ENCODE assay signal across 9 mouse cellular contexts in the genomic region with DNA sequence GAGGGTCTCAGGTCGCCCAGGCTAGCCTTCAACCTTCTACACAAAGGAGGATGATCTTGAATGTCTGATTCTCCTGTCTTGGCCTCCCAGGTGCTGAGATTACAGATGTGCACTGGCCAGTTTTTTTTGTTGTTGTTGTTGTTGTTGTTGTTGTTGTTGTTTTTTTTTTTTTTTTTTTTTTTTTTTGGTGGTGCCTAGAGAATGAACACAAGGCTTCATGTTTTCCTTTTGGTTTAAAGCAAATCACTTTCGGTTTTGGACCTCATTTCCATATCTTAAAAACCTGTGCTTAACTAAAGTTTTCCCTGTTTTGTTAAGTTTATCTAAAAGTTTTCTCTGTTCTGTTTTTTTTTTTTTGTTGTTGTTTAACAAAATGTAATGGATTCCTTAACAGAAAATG. TPM values are rescaled to one million over a fixed set of nuclear protein-coding genes. Genes with fewer than 3 reads are reported as not detected.
A peak's percentile ranks its signal among the peaks of the same experiment; 100 is the strongest.
DNase-seq lines count a peak whose midpoint lies in the region; ATAC-seq and TF ChIP-seq lines count a peak whose summit lies in the region.
"Had no signal": no experiment of that assay in that cellular context is flagged by ENCODE, and none has a peak within 500 bp of the region (broad histone marks: within the 10 kb centered on the region; RNA-seq: fewer than 3 reads in every experiment).

No protein-coding gene starts in this region.

- 9% methylated on average over 2 of the region's 2 CpGs for WGBS in kidney, embryonic 16.5 days
- WGBS in hindbrain, postnatal 0 days, result 1% methylated on average over 2 of the region's 2 CpGs
- WGBS in midbrain, postnatal 0 days, result 3% methylated on average over 2 of the region's 2 CpGs

- H3K36me3 ChIP-seq in kidney, embryonic 16.5 days (ENCODE audit: insufficient read depth, low read length), result peaks cover 8% of the 10 kb centered on the region
- no peaks in the 10 kb centered on the region for H3K36me3 ChIP-seq in hindbrain, postnatal 0 days (ENCODE audit: insufficient read depth, low read length)
- peaks cover 4% of the 10 kb centered on the region; the same call in 1 of the 2 replicates for H3K36me3 ChIP-seq in midbrain, postnatal 0 days (ENCODE audit: insufficient read depth, low read length)

- H3K9ac ChIP-seq in kidney, embryonic 16.5 days (replicated peaks; ENCODE audit: low read length), result peak overlapping the region; percentile 95
- peak overlapping the region; percentile 87 for H3K9ac ChIP-seq in hindbrain, postnatal 0 days (replicated peaks; ENCODE audit: low read length)
- peak overlapping the region; percentile 76; the same call in 1 of the 2 replicates for H3K9ac ChIP-seq in midbrain, postnatal 0 days (replicated peaks; ENCODE audit: low read length, poor library complexity, severe bottlenecking)

- H3K4me2 ChIP-seq in kidney, embryonic 16.5 days (replicated peaks; ENCODE audit: low read depth, low read length), result peak overlapping the region; percentile 76
- H3K4me2 ChIP-seq in hindbrain, postnatal 0 days (ENCODE audit: low read depth, low read length), result peak overlapping the region; percentile 100
- peak overlapping the region; percentile 98 for H3K4me2 ChIP-seq in midbrain, postnatal 0 days (ENCODE audit: low read depth, low read length, poor library complexity, severe bottlenecking)

- 0 out of 2 replicates have a peak overlapping the region, but pooled peaks have one; percentile 100 for H3K27ac ChIP-seq in kidney, embryonic 16.5 days (ENCODE audit: low read length)
- H3K27ac ChIP-seq in brown adipose tissue, adult 24 weeks (replicated peaks; ENCODE audit: low read depth, low read length), result no peak overlapping the region
- H3K27ac ChIP-seq in hindbrain, postnatal 0 days, result no peak overlapping the region
- H3K27ac ChIP-seq in midbrain, postnatal 0 days (ENCODE audit: low read depth, low read length), result no peak overlapping the region

- H3K4me3 ChIP-seq in kidney, embryonic 16.5 days (ENCODE audit: low read length), result peak overlapping the region; percentile 97
- H3K4me3 ChIP-seq in brown adipose tissue, adult 24 weeks (ENCODE audit: insufficient read depth, low read depth, low read length), result peak overlapping the region; percentile 95
- H3K4me3 ChIP-seq in hindbrain, postnatal 0 days (ENCODE audit: low read length), result peak overlapping the region; percentile 72
- H3K4me3 ChIP-seq in midbrain, postnatal 0 days (ENCODE audit: low read depth, low read length), result peak overlapping the region; percentile 93

- no peaks in the 10 kb centered on the region for H3K27me3 ChIP-seq in kidney, embryonic 16.5 days (ENCODE audit: insufficient read depth, low read length)
- H3K27me3 ChIP-seq in hindbrain, postnatal 0 days (ENCODE audit: insufficient read depth, low read length), result no peaks in the 10 kb centered on the region
- H3K27me3 ChIP-seq in midbrain, postnatal 0 days (ENCODE audit: insufficient read depth, low read length), result no peaks in the 10 kb centered on the region

- no peak for TF ChIP-seq CTCF in hindbrain, postnatal 0 days (IDR thresholded peaks at IDR 0.05; ENCODE audit: low read depth)
- no peak for TF ChIP-seq CTCF in midbrain, postnatal 0 days (IDR thresholded peaks at IDR 0.05)

- no peak for DNase-seq in kidney, adult 8-10 months
- no peak for DNase-seq in hindbrain, postnatal 0 days (ENCODE audit: low spot score)
- no peak for DNase-seq in midbrain, postnatal 0 days (ENCODE audit: low spot score)
- DNase-seq in urinary bladder, postnatal 4 days (ENCODE audit: low spot score in 2 of 2), result no peak
- DNase-seq in adrenal gland, adult 2 months, result no peak
- no peak for DNase-seq in spleen, postnatal 10 days (ENCODE audit: low spot score in 2 of 2)
- DNase-seq: right cerebral cortex, postnatal 14 days had no signal

- ATAC-seq in kidney, embryonic 16.5 days (ENCODE audit: low FRiP score, low TSS enrichment), result no peak
- ATAC-seq in hindbrain, postnatal 0 days, result no peak
- no peak for ATAC-seq in midbrain, postnatal 0 days (ENCODE audit: low FRiP score)

- peaks cover 52% of the 10 kb centered on the region for H3K4me1 ChIP-seq in kidney, embryonic 16.5 days (ENCODE audit: insufficient read depth, low read length)
- H3K4me1 ChIP-seq in brown adipose tissue, adult 24 weeks (ENCODE audit: control insufficient read depth, insufficient read depth, insufficient read length, low read length), result peaks cover 11% of the 10 kb centered on the region
- H3K4me1 ChIP-seq in hindbrain, postnatal 0 days (ENCODE audit: insufficient read depth, low read length), result peaks cover 34% of the 10 kb centered on the region
- peaks cover 19% of the 10 kb centered on the region for H3K4me1 ChIP-seq in midbrain, postnatal 0 days (ENCODE audit: insufficient read depth, low read length)

- H3K9me3 ChIP-seq in kidney, embryonic 16.5 days (ENCODE audit: low read length), result no peaks in the 10 kb centered on the region
- H3K9me3 ChIP-seq in hindbrain, postnatal 0 days (ENCODE audit: low read length), result no peaks in the 10 kb centered on the region
- H3K9me3 ChIP-seq in midbrain, postnatal 0 days (ENCODE audit: low read length), result no peaks in the 10 kb centered on the region

RNA-seq across cellular contexts. Expression of gene Alkbh5, which starts 3.4 kb away (rescaled TPM):
- 34.5 and 34.8 TPM in 2 replicates for polyA plus RNA-seq in kidney, embryonic 16.5 days (2015; fragmentation: Nextera tagmentation; extraction: Ambion mirVana)
- 29.3 and 30.4 TPM in 2 replicates for polyA plus RNA-seq in brown adipose tissue, adult 24 weeks (2012; ENCODE audit: insufficient read depth, insufficient read length, missing spikeins)
- total RNA-seq in hindbrain, postnatal 0 days (2014; rRNA removed), result 34.1 and 42.4 TPM in 2 replicates
- 23.1 and 23.6 TPM in 2 replicates for polyA plus RNA-seq in hindbrain, postnatal 0 days (2015; fragmentation: Nextera tagmentation; extraction: Ambion mirVana)
- 32.0 and 34.0 TPM in 2 replicates for total RNA-seq in midbrain, postnatal 0 days (2014; rRNA removed)
- 18.4 and 23.1 TPM in 2 replicates for polyA plus RNA-seq in midbrain, postnatal 0 days (2015; fragmentation: Nextera tagmentation; extraction: Ambion mirVana)
- 10 to 100 TPM; 93.8 to 98.1 TPM for total RNA-seq in adrenal gland, adult 2 months (2021)
- 37.9 and 39.3 TPM in 2 replicates for polyA plus RNA-seq in adrenal gland, adult 2 months (2012; rRNA removed)
